Mouse (Mus musculus) cerebellum, adult 2 months (tissue): ENCODE results near the gene Olfr1410. TPM values are rescaled to one million over a fixed set of nuclear protein-coding genes. Genes with fewer than 3 reads are reported as not detected.

Experiments
- DNase-seq, 2 experiments: peaks; one replicate each; pipeline ENCODE4 v3.0.0; 2021
- H3K27ac ChIP-seq: fragments of 200-500 bp; 2 replicates; pipeline ENCODE4 v1.5.1; 2012; ENCODE audit warnings: low read length, control low read depth, inconsistent platforms; ENCODE audit not compliant: insufficient read depth
- H3K27me3 ChIP-seq: fragments of 200-500 bp; 2 replicates; pipeline ENCODE4 v1.6.1; 2012; ENCODE audit warnings: inconsistent platforms, mild to moderate bottlenecking, low read length, moderate library complexity; ENCODE audit not compliant: control insufficient read depth, insufficient read depth
- H3K4me1 ChIP-seq: fragments of 200-500 bp; 2 replicates; pipeline ENCODE4 v1.6.1; 2011; ENCODE audit warnings: low read length; ENCODE audit not compliant: control insufficient read depth, insufficient read depth
- H3K4me3 ChIP-seq: fragments of 200-500 bp; replicated peaks from 2 replicates; pipeline ENCODE3; 2011; ENCODE audit warnings: mild to moderate bottlenecking, low read depth, low read length, control low read depth; ENCODE audit not compliant: insufficient read depth
- CTCF ChIP-seq: fragments of 200-500 bp; IDR thresholded peaks from 2 replicates; pipeline ENCODE4 v1.5.1; 2011; ENCODE audit warnings: low read depth, mild to moderate bottlenecking, control low read depth, low read length, moderate library complexity, borderline replicate concordance; ENCODE audit not compliant: insufficient read depth
- POLR2A ChIP-seq: fragments of 200-500 bp; IDR thresholded peaks from 2 replicates; pipeline ENCODE4 v1.6.1; 2011; ENCODE audit warnings: low read length, control low read depth, borderline replicate concordance; ENCODE audit not compliant: insufficient read depth
- WGBS: fragments of 180-500 bp; shearing (Covaris S2); methylation state at CpG from one replicate; pipeline ENCODE4 v1.1.7; 2018; 5-methylcytosine and 5-hydroxymethylcytosine counted together
- polyA plus RNA-seq: library from polyadenylated mRNA; depleted of rRNA; stranded (reverse); fragments of >200 nt; gene quantifications from 2 replicates; pipeline ENCODE4 v1.2.3, GENCODE M21; 2012

The Olfr1410 gene
- polyA plus RNA-seq, 1 experiment, result not detected

GRCm38 (mm10) chr1:92634976-92635599, 29.5 kb downstream of the Olfr1410 start:
- no peak overlapping the region for H3K27ac ChIP-seq
- no peak overlapping the region for H3K4me3 ChIP-seq
- TF ChIP-seq POLR2A (no peak), CTCF (no peak)
- no peaks in the 10 kb centered on the region for H3K27me3 ChIP-seq
- H3K4me1 ChIP-seq, result peaks cover 2% of the 10 kb centered on the region; the same call in 1 of the 2 replicates
- 32% methylated on average over 4 of the region's 4 CpGs for WGBS
- no peak for DNase-seq

- no peak overlapping the region for H3K4me3 ChIP-seq
- no peak overlapping the region for H3K27ac ChIP-seq
- no peaks in the 10 kb centered on the region for H3K27me3 ChIP-seq
- TF ChIP-seq POLR2A (no peak), CTCF (no peak)
- peaks cover 8% of the 10 kb centered on the region for H3K4me1 ChIP-seq
- 40% methylated on average over 8 of the region's 8 CpGs for WGBS
- no peak for DNase-seq
Measured at GRCm38 (mm10) chr1:92636015-92636414, 30.4 kb downstream of the Olfr1410 start.

GRCm38 (mm10) chr1:92636676-92637075, 31.1 kb downstream of the Olfr1410 start:
- no peak overlapping the region for H3K27ac ChIP-seq
- no peaks in the 10 kb centered on the region for H3K27me3 ChIP-seq
- no peak overlapping the region for H3K4me3 ChIP-seq
- DNase-seq, result no peak
- TF ChIP-seq CTCF (no peak), POLR2A (no peak)
- peaks cover 8% of the 10 kb centered on the region for H3K4me1 ChIP-seq
- 93% methylated on average over 11 of the region's 11 CpGs for WGBS

- no peak for TF ChIP-seq POLR2A
- H3K4me3 ChIP-seq, result no peak overlapping the region
- H3K27me3 ChIP-seq, result no peaks in the 10 kb centered on the region
- peaks cover 10% of the 10 kb centered on the region for H3K4me1 ChIP-seq
- DNase-seq, result no peak
- no peak overlapping the region for H3K27ac ChIP-seq
- 79% methylated on average over 15 of the region's 15 CpGs for WGBS
Measured at GRCm38 (mm10) chr1:92637501-92638172, 32.1 kb downstream of the Olfr1410 start.

- H3K4me3 ChIP-seq, result no peak overlapping the region
- 34% methylated on average over 3 of the region's 3 CpGs for WGBS
- no peak overlapping the region for H3K27ac ChIP-seq
- TF ChIP-seq POLR2A (no peak), CTCF (no peak)
- DNase-seq, result no peak
- H3K4me1 ChIP-seq, result peaks cover 10% of the 10 kb centered on the region
- H3K27me3 ChIP-seq, result no peaks in the 10 kb centered on the region
Measured at GRCm38 (mm10) chr1:92638181-92638580, 32.6 kb downstream of the Olfr1410 start.

- Histone ChIP-seq H3K4me3 (no peak overlapping the region), H3K27me3 (no peaks in the 10 kb centered on the region), H3K4me1 (peaks cover 10% of the 10 kb centered on the region), H3K27ac (no peak overlapping the region)
- 93% methylated on average over 4 of the region's 4 CpGs for WGBS
- DNase-seq, result no peak
- TF ChIP-seq CTCF (no peak), POLR2A (no peak)
Measured at GRCm38 (mm10) chr1:92638736-92639135, 33.2 kb downstream of the Olfr1410 start.

- Histone ChIP-seq H3K4me1 (peaks cover 10% of the 10 kb centered on the region), H3K27me3 (no peaks in the 10 kb centered on the region), H3K4me3 (peak overlapping the region; percentile 96), H3K27ac (no peak overlapping the region)
- no peak for DNase-seq
- TF ChIP-seq CTCF (no peak), POLR2A (no peak)
- 83% methylated on average over 6 of the region's 6 CpGs for WGBS
Measured at GRCm38 (mm10) chr1:92640393-92640792, 34.8 kb downstream of the Olfr1410 start.

GRCm38 (mm10) chr1:92641514-92642272, 36.1 kb downstream of the Olfr1410 start, which contains the start of gene Cops9:
Gene Cops9 (minus strand): TSS chr1:92641985.
- WGBS, result 1% methylated on average over 50 of the region's 50 CpGs
- DNase-seq, result peak; percentile 92 to 94
- H3K27ac ChIP-seq, result peak within 1 kb of the TSS; percentile 83
- peak within 1 kb of the TSS; percentile 96 for H3K4me3 ChIP-seq
- TF ChIP-seq CTCF (no peak), POLR2A (peak; percentile 85; the same call in 1 of the 2 replicates)
- no peaks in the 10 kb centered on the region for H3K27me3 ChIP-seq
- H3K4me1 ChIP-seq, result peaks cover 10% of the 10 kb centered on the region
